Mouse (Mus musculus) midbrain, embryonic 10.5 days (tissue): ENCODE results near the gene Cnnm2. TPM values are rescaled to one million over a fixed set of nuclear protein-coding genes. Genes with fewer than 3 reads are reported as not detected.

Experiments used
- DNase-seq: peaks from one replicate; pipeline ENCODE4 v3.0.0-alpha.2; 2017; ENCODE audit warnings: low spot score
- H3K27ac ChIP-seq: fragments of 300-500 bp; sonication (generic); replicated peaks from 2 replicates; pipeline ENCODE4 v1.5.1; 2016; ENCODE audit warnings: mild to moderate bottlenecking
- H3K27me3 ChIP-seq: fragments of 300-500 bp; sonication (generic); 2 replicates; pipeline ENCODE4 v1.6.1; 2016; ENCODE audit warnings: low read depth, mild to moderate bottlenecking; ENCODE audit not compliant: poor library complexity, severe bottlenecking
- H3K36me3 ChIP-seq: fragments of 300-500 bp; sonication (generic); 2 replicates; pipeline ENCODE4 v1.6.1; 2016; ENCODE audit warnings: mild to moderate bottlenecking, moderate library complexity
- H3K4me1 ChIP-seq: fragments of 300-500 bp; sonication (generic); 2 replicates; pipeline ENCODE4 v1.6.1; 2016
- H3K4me3 ChIP-seq: fragments of 300-500 bp; sonication (generic); 2 replicates; pipeline ENCODE4 v1.5.1; 2016; ENCODE audit warnings: mild to moderate bottlenecking, moderate library complexity
- H3K9me3 ChIP-seq: fragments of 300-500 bp; sonication (generic); replicated peaks from 2 replicates; pipeline ENCODE4 v1.6.1; 2016; ENCODE audit warnings: mild to moderate bottlenecking
- WGBS: fragments of 180-500 bp; shearing (Covaris S2); methylation state at CpG from one replicate; pipeline ENCODE4 v1.1.7; 2016; 5-methylcytosine and 5-hydroxymethylcytosine counted together
- polyA plus RNA-seq: library from polyadenylated mRNA; unstranded; fragments of >200 nt; fragmentation: Nextera tagmentation; extraction: Ambion mirVana; gene quantifications from 2 replicates; pipeline ENCODE4 v1.2.1, GENCODE M21; 2016

The Cnnm2 gene
- polyA plus RNA-seq, 1 experiment from 2014 or later, result 2.7 TPM

DNA sequence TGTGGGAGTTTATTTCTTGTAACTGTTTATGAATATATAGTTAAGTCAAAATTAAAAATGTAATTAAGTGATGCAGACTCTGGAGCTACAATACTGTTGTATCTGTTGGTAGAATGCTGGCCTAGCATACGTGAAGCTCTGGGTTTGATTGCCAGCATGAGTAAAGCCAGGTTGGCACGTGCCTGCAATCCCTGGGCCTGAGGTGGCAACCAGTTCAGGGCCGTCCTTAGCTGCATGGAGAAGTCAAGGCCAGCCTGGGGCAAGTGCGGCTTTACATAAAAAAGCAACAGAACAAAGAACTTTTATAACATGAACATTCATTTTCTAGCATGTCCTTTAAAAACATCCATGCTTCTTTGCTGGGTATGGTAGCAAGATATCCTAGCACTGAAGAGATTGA lies 79.6 kb downstream of the Cnnm2 start:
- no peaks in the 10 kb centered on the region for H3K9me3 ChIP-seq
- no peak overlapping the region for H3K4me3 ChIP-seq
- no peak overlapping the region for H3K27ac ChIP-seq
- peaks cover 13% of the 10 kb centered on the region for H3K4me1 ChIP-seq
- 88% methylated on average over 4 of the region's 4 CpGs for WGBS
- no peaks in the 10 kb centered on the region for H3K27me3 ChIP-seq
- DNase-seq, result no peak
- no peaks in the 10 kb centered on the region for H3K36me3 ChIP-seq

GRCm38 (mm10) chr19:46843030-46843429 lies 81.6 kb downstream of the Cnnm2 start:
- Histone ChIP-seq H3K4me3 (no peak overlapping the region), H3K27me3 (no peaks in the 10 kb centered on the region), H3K27ac (no peak overlapping the region), H3K4me1 (peaks cover 6% of the 10 kb centered on the region; the same call in 1 of the 2 replicates), H3K36me3 (no peaks in the 10 kb centered on the region), H3K9me3 (no peaks in the 10 kb centered on the region)
- DNase-seq, result no peak
- WGBS, result 83% methylated on average over 2 of the region's 2 CpGs

- 80% methylated on average over 7 of the region's 7 CpGs for WGBS
- Histone ChIP-seq H3K27ac (no peak overlapping the region), H3K4me1 (peaks cover 8% of the 10 kb centered on the region), H3K27me3 (no peaks in the 10 kb centered on the region), H3K4me3 (no peak overlapping the region), H3K9me3 (no peaks in the 10 kb centered on the region), H3K36me3 (no peaks in the 10 kb centered on the region)
- DNase-seq, result no peak
Observed at GRCm38 (mm10) chr19:46846056-46846455, 84.7 kb downstream of the Cnnm2 start.

DNA sequence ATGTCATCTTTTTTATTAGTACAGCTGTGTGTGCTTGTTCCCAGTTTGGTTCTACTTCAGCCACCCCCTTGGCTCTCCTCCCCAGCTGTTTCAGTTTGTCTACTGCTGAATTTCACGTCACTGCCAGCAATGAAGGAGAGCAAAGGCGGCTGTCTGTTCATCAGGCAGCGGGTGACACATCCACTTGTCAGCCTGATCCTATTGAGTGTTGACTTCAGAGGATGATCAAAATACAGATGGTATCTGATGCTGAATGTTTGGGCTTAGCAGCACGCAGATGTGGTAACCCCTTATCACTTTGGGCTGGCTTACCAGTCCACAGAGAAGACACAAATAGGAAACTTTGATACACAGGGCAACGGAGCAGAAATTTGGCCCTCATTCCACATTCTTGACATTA lies 85.1 kb downstream of the Cnnm2 start:
- Histone ChIP-seq H3K4me3 (no peak overlapping the region), H3K27ac (no peak overlapping the region), H3K9me3 (no peaks in the 10 kb centered on the region), H3K36me3 (no peaks in the 10 kb centered on the region), H3K27me3 (no peaks in the 10 kb centered on the region), H3K4me1 (peaks cover 8% of the 10 kb centered on the region)
- DNase-seq, result no peak
- 84% methylated on average over 5 of the region's 5 CpGs for WGBS

GRCm38 (mm10) chr19:46848381-46849268 lies 87.2 kb downstream of the Cnnm2 start:
- Histone ChIP-seq H3K36me3 (no peaks in the 10 kb centered on the region), H3K4me3 (no peak overlapping the region), H3K27ac (no peak overlapping the region), H3K4me1 (peaks cover 8% of the 10 kb centered on the region), H3K9me3 (no peaks in the 10 kb centered on the region), H3K27me3 (no peaks in the 10 kb centered on the region)
- DNase-seq, result no peak
- 80% methylated on average over 14 of the region's 14 CpGs for WGBS

DNA sequence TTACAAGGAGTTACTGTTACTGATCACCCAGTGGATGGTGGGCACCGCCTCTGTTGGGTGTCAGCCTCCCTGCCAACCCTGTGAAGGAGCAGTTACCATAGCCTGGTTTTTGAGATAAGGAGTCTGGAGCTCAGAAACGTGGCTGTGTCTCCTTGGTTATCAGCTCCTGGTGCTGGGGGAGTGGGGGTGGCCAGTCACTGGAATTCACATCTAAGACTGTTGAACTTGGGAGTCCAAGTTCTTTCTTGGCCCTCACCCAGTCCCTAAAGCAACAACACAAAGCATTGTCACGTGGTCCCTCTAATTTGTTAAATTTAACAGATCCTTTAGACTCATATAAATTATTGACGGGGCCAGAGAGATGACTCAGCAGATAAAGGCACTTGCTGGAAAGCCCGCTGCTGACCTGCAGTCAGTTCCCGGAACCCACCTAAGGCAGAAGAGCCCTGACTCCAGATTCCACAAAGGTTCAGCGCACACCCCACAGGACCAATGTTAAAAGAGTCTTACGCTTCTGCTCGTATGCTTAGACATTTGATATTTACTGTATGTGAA lies 88.1 kb downstream of the Cnnm2 start:
- H3K27ac ChIP-seq, result 0 out of 2 replicates have a peak overlapping the region, but pooled peaks have one; percentile 1
- H3K4me1 ChIP-seq, result peaks cover 14% of the 10 kb centered on the region
- H3K4me3 ChIP-seq, result no peak overlapping the region
- H3K27me3 ChIP-seq, result no peaks in the 10 kb centered on the region
- H3K9me3 ChIP-seq, result no peaks in the 10 kb centered on the region
- no peak for DNase-seq
- H3K36me3 ChIP-seq, result no peaks in the 10 kb centered on the region
- WGBS, result 84% methylated on average over 9 of the region's 9 CpGs

DNA sequence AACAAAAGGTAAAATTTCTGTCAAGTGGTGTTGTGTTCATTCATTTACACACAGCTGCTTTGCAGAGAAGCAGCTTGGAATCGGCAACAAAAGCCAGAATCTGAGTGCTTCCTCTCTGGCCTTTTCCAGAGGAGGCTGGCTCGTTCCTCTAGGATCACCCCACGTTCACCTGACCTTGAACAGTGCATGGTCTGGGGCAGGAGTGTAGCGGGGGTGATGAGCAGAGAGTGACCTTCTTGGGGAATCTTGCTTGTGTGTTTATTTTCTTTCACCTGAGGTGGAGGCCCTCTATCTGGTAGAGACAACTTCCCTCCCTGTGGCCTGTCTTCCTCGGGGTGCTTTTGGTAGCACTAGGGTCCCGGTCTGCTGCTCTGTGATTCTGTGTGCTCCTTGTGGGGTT lies 94.8 kb downstream of the Cnnm2 start:
- no peaks in the 10 kb centered on the region for H3K36me3 ChIP-seq
- WGBS, result 59% methylated on average over 6 of the region's 6 CpGs
- no peak for DNase-seq
- H3K27ac ChIP-seq, result peak overlapping the region; percentile 38
- peaks cover 27% of the 10 kb centered on the region for H3K4me1 ChIP-seq
- 0 out of 2 replicates have a peak overlapping the region, but pooled peaks have one; percentile 14 for H3K4me3 ChIP-seq
- H3K9me3 ChIP-seq, result no peaks in the 10 kb centered on the region
- H3K27me3 ChIP-seq, result no peaks in the 10 kb centered on the region

DNA sequence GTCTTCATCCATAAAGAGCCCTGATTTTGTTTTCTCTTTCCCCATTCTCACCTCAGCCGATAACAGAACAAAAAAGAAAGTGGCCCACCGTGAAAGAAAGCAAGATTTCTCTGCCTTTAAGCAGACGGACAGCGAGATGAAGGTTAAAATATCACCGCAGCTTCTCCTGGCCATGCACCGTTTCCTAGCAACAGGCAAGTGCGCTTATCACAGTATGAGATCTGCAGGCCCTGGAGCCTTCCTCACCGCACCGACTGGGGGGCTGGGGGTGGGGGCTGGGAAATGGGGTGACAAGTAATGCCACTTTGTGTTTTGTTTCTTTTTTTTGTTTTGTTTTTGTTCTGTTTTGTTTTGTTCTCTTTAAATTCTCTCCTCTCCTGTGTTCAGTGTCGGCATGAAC lies 95.4 kb downstream of the Cnnm2 start:
- Histone ChIP-seq H3K4me1 (peaks cover 27% of the 10 kb centered on the region), H3K9me3 (no peaks in the 10 kb centered on the region), H3K27me3 (no peaks in the 10 kb centered on the region), H3K36me3 (no peaks in the 10 kb centered on the region), H3K27ac (peak overlapping the region; percentile 38), H3K4me3 (peak overlapping the region; percentile 14; the same call in 1 of the 2 replicates)
- 26% methylated on average over 10 of the region's 10 CpGs for WGBS
- DNase-seq, result no peak

DNA sequence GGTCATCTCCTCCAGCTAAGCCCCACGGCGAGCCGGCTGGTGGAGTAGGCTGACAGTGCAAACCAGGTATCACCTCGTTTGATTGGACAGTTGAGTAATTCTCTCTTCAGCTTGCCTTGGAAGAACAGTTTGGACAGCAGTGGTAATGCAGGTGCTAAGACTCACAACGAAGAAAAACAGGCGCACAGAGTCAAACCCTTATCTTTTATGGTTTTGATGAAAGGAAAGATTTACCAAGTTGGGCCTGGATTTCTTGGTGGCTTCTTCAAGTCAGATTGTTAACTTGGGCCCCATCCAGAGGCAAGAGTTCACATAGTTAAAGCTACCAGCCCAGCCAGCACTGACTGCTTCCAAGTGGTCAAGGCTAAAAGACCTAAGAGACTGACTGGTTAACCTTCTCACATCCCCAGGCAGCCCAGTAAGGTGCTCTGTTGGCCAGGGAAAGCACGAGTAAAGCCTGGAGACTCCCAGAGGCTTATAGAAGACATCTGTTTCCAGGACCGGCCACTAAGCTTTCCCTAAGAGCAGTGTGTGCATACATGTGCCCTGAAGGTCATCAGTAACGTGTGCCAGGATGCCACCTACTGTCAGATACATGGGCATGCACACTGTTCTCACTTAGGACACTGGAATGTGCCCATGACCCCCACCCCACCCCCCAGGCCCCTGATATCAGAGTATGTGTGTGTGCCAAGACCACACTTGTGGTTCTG lies 96.0 kb downstream of the Cnnm2 start:
- DNase-seq, result no peak

GRCm38 (mm10) chr19:46858200-46858599 lies 96.8 kb downstream of the Cnnm2 start:
- Histone ChIP-seq H3K4me3 (no peak overlapping the region), H3K4me1 (peaks cover 27% of the 10 kb centered on the region), H3K9me3 (no peaks in the 10 kb centered on the region), H3K36me3 (no peaks in the 10 kb centered on the region), H3K27me3 (no peaks in the 10 kb centered on the region), H3K27ac (no peak overlapping the region)
- no peak for DNase-seq
- WGBS, result 87% methylated on average over 7 of the region's 7 CpGs

More for the DNA sequence above, 96.0 kb downstream of the Cnnm2 start:
- Histone ChIP-seq H3K27me3 (no peaks in the 10 kb centered on the region), H3K4me1 (peaks cover 27% of the 10 kb centered on the region), H3K9me3 (no peaks in the 10 kb centered on the region), H3K27ac (no peak overlapping the region; the same call in 1 of the 2 replicates), H3K36me3 (no peaks in the 10 kb centered on the region), H3K4me3 (no peak overlapping the region)
- WGBS, result 71% methylated on average over 9 of the region's 9 CpGs

- DNase-seq, result no peak
- Histone ChIP-seq H3K27ac (no peak overlapping the region), H3K27me3 (no peaks in the 10 kb centered on the region), H3K36me3 (no peaks in the 10 kb centered on the region), H3K4me1 (peaks cover 6% of the 10 kb centered on the region), H3K9me3 (no peaks in the 10 kb centered on the region), H3K4me3 (no peak overlapping the region)
- WGBS, result 72% methylated on average over 3 of the region's 3 CpGs
Observed at GRCm38 (mm10) chr19:46862556-46862955, 101.2 kb downstream of the Cnnm2 start.

- Histone ChIP-seq H3K36me3 (no peaks in the 10 kb centered on the region), H3K4me1 (0 out of 2 replicates have a peak, but pooled peaks cover 4% of the 10 kb centered on the region), H3K4me3 (no peak overlapping the region), H3K27me3 (no peaks in the 10 kb centered on the region), H3K9me3 (no peaks in the 10 kb centered on the region), H3K27ac (no peak overlapping the region)
- 86% methylated on average over 17 of the region's 17 CpGs for WGBS
- DNase-seq, result no peak
Observed at GRCm38 (mm10) chr19:46863236-46863927, 102.0 kb downstream of the Cnnm2 start.
